Mouse (Mus musculus) hindbrain, embryonic 15.5 days (tissue): ENCODE data around the gene Slc30a9. TPM values are rescaled to one million over a fixed set of nuclear protein-coding genes. Genes with fewer than 3 reads are reported as not detected.

Experiments used
- ATAC-seq: fragments of 200-750 bp; cut with Nextera tagmentation; 2 replicates; pipeline ENCODE4 v1.8.0; 2017; ENCODE audit warnings: low read depth, moderate number of reproducible peaks, moderate TSS enrichment; ENCODE audit not compliant: low FRiP score
- H3K27ac ChIP-seq: fragments of 300-500 bp; sonication (generic); replicated peaks from 2 replicates; pipeline ENCODE4 v1.5.1; 2015; ENCODE audit warnings: mild to moderate bottlenecking, inconsistent platforms
- H3K27me3 ChIP-seq: fragments of 300-500 bp; sonication (generic); 2 replicates; pipeline ENCODE4 v1.6.1; 2015; ENCODE audit warnings: control low read depth, inconsistent platforms
- H3K36me3 ChIP-seq: fragments of 300-500 bp; sonication (generic); 2 replicates; pipeline ENCODE4 v1.6.1; 2015; ENCODE audit warnings: control low read depth, inconsistent platforms
- H3K4me1 ChIP-seq: fragments of 300-500 bp; sonication (generic); replicated peaks from 2 replicates; pipeline ENCODE4 v1.6.1; 2015; ENCODE audit warnings: control low read depth, inconsistent platforms
- H3K4me2 ChIP-seq: fragments of 300-500 bp; sonication (generic); 2 replicates; pipeline ENCODE4 v1.6.1; 2015; ENCODE audit warnings: moderate library complexity, mild to moderate bottlenecking, inconsistent platforms
- H3K4me3 ChIP-seq: fragments of 300-500 bp; sonication (generic); 2 replicates; pipeline ENCODE4 v1.5.1; 2015; ENCODE audit warnings: mild to moderate bottlenecking, inconsistent platforms
- H3K9ac ChIP-seq: fragments of 300-500 bp; sonication (generic); 2 replicates; pipeline ENCODE4 v1.6.1; 2015; ENCODE audit warnings: inconsistent platforms
- H3K9me3 ChIP-seq: fragments of 300-500 bp; sonication (generic); 2 replicates; pipeline ENCODE4 v1.6.1; 2016; ENCODE audit warnings: control low read depth, inconsistent platforms
- WGBS: fragments of 180-500 bp; shearing (Covaris S2); methylation state at CpG from one replicate; pipeline ENCODE4 v1.1.7; 2015; 5-methylcytosine and 5-hydroxymethylcytosine counted together
- polyA plus RNA-seq: library from polyadenylated mRNA; unstranded; fragments of >200 nt; fragmentation: Nextera tagmentation; extraction: Ambion mirVana; gene quantifications from 2 replicates; pipeline ENCODE4 v1.2.1, GENCODE M21; 2015

Slc30a9 gene
- polyA plus RNA-seq, 1 experiment from 2014 or later = 156 TPM

DNA sequence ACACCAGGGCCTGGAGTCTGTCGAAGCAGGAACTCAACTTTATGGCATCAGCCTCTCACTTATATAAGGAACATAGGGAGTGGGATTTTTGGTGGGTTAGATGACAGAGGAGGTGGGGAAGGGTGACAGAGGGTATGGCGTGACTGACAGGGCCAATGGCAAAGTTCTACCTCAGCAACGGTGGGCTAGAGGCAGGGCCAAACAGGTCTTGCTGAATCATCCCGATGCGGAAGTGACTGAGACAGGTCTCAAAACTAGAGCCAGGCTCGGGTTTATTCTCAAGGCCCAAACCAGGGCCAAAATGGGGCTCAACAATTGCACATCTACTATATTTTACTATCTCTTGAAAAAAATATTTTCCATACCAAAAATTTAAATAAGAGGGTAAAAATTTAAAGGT is 34.1 kb downstream of the Slc30a9 start:
- Histone ChIP-seq H3K36me3 (peaks cover 48% of the 10 kb centered on the region), H3K27ac (no peak overlapping the region)

DNA sequence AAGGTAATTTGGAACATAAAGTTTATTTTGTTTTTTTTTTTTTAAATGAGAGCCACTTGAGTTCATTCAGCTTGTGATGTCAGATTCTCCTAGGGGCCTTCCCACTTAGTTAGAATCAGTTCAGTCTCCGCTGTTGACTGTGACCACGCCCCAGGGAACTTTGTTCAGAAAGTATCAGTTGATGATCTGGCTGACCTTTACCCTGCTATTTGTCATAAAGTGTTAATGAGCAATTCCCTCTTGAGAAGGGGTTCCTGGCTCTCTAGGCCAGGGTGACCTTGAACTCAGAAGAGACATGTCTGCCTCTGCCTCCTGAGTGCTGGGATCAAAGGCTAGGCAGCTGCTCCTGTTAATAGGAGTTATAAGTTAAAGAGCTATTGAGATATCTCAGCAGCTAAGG is 40.3 kb downstream of the Slc30a9 start:
- Histone ChIP-seq H3K4me3 (no peak overlapping the region), H3K36me3 (peaks cover 68% of the 10 kb centered on the region), H3K4me1 (no peaks in the 10 kb centered on the region), H3K27me3 (no peaks in the 10 kb centered on the region), H3K9me3 (no peaks in the 10 kb centered on the region), H3K9ac (no peak overlapping the region), H3K4me2 (no peak overlapping the region), H3K27ac (no peak overlapping the region)
- WGBS = 91% methylated on average over 2 of the region's 2 CpGs
- ATAC-seq = no peak

More for the DNA sequence above, 34.1 kb downstream of the Slc30a9 start:
- H3K4me3 ChIP-seq = no peak overlapping the region
- H3K4me2 ChIP-seq = no peak overlapping the region
- H3K9ac ChIP-seq = no peak overlapping the region
- ATAC-seq = no peak
- no peaks in the 10 kb centered on the region for H3K4me1 ChIP-seq
- no peaks in the 10 kb centered on the region for H3K9me3 ChIP-seq
- H3K27me3 ChIP-seq = no peaks in the 10 kb centered on the region
- WGBS = 89% methylated on average over 6 of the region's 6 CpGs

DNA sequence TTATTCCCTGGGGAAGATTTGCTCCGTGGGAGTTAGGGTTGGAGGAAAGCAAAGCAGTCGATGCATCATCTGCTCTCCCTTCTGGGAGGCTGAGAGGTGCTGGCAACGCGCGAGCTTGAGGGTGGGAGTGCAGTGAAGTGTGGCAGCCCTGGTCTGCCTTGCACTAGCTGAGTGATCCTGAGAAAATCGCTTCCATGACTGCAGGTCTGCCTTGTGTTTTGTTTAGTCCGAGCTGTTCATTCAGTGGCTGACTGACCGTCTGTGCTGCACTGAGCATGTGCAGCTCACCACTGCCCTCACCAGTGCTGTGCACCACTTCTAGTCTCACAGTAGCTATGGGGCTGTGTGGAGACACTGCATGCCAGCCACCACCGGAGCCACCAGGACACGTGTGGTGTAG is 42.2 kb downstream of the Slc30a9 start:
- Histone ChIP-seq H3K9ac (no peak overlapping the region), H3K9me3 (no peaks in the 10 kb centered on the region), H3K4me2 (no peak overlapping the region), H3K4me1 (no peaks in the 10 kb centered on the region), H3K27me3 (no peaks in the 10 kb centered on the region), H3K27ac (no peak overlapping the region), H3K4me3 (no peak overlapping the region), H3K36me3 (peaks cover 54% of the 10 kb centered on the region)
- ATAC-seq = peak; percentile 56; the same call in 1 of the 2 replicates
- 71% methylated on average over 10 of the region's 10 CpGs for WGBS

DNA sequence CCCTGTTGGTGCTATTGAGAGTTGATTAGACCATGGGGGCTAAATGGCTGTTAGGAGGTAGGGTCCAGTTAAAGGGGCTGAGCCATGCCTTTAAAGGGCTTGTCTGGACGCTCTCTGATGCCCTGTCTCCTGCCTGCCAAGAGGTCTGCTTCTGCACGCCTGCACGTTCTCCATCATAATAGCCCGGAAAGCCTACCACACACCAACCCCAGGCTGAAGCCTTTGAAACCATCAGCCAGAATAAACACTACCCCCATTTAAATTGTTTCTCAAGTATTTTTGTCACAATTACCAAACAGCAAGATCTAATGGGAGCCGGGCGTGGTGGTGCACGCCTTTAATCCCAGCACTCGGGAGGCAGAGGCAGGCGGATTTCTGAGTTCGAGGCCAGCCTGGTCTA is 55.6 kb downstream of the Slc30a9 start:
- no peaks in the 10 kb centered on the region for H3K36me3 ChIP-seq
- H3K4me2 ChIP-seq = no peak overlapping the region
- no peak overlapping the region for H3K4me3 ChIP-seq
- H3K27ac ChIP-seq = no peak overlapping the region
- H3K27me3 ChIP-seq = no peaks in the 10 kb centered on the region
- 94% methylated on average over 10 of the region's 10 CpGs for WGBS
- H3K4me1 ChIP-seq = no peaks in the 10 kb centered on the region
- H3K9ac ChIP-seq = no peak overlapping the region
- no peak for ATAC-seq
- H3K9me3 ChIP-seq = no peaks in the 10 kb centered on the region

DNA sequence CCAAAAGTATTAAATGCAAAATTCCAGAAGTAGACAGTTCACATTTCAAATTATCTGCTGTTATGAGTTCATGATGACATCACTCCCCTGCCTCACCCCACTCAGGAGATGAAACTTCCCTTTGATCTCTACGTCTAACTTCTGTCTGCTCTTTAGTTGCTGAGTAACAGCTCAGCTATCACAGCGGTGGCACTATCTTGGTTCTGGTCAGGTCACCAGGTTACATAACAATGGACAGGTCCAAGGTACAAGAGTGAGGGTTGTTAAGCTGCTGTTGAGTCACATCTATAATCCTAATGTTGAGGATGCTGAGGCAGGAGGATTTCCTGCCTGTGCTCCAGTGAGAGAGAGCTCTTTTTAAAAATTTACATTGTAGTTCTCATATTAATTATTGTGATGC is 56.2 kb downstream of the Slc30a9 start:
- H3K9ac ChIP-seq = no peak overlapping the region
- H3K9me3 ChIP-seq = no peaks in the 10 kb centered on the region
- no peak overlapping the region for H3K27ac ChIP-seq
- ATAC-seq = no peak
- H3K4me1 ChIP-seq = no peaks in the 10 kb centered on the region
- WGBS = 84% methylated on average over 2 of the region's 2 CpGs
- no peaks in the 10 kb centered on the region for H3K36me3 ChIP-seq
- no peak overlapping the region for H3K4me2 ChIP-seq
- H3K27me3 ChIP-seq = no peaks in the 10 kb centered on the region
- no peak overlapping the region for H3K4me3 ChIP-seq

DNA sequence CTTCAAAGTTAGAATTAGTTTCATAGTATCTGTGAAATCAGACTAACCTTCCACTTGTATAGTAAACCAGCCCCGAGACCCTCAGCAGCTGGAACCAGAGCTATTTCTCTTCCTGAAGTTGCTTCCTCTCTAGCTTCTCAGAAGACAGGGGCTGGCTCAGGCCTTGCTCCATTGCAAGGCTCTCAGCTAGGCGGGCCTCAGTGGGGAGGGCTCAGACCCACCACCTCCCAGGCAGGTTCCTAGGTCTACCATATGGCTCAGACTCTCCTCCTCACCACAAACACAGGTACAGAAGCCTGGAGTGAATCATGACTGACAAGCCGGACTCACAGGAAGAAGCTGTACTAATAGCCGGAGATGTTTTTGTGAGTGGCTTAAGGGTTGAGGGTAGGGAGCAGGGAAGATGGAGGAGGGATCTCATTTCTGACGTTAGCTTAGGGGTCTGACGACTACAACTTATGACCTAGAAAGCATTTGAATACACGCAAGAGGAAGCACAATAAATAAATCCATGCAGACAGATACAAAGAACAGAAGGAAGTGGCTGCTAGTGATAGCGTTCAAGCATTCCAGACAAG is 70.4 kb downstream of the Slc30a9 start:
- no peak for ATAC-seq
- Histone ChIP-seq H3K27ac (no peak overlapping the region), H3K9ac (no peak overlapping the region), H3K4me3 (no peak overlapping the region), H3K27me3 (no peaks in the 10 kb centered on the region), H3K4me2 (no peak overlapping the region), H3K9me3 (no peaks in the 10 kb centered on the region), H3K4me1 (no peaks in the 10 kb centered on the region), H3K36me3 (no peaks in the 10 kb centered on the region)
- 83% methylated on average over 8 of the region's 8 CpGs for WGBS

DNA sequence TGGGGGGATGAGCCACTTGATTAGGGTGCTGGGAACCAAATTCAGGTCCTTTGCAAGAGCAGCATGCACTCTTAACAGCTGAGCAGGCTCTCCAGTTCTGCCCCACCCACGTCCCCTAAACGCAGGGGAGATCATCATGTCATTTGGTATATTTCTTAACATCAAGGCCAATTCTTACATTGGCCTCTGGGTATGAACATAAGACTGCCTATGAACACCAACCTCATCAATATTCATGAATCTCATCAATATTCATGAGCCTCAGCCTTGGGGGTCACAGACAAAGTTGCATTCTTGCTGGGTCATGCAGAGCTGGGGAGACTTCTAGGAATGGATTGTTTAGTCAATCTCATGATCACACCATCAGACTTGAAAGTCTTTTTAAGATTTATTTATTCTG is 74.9 kb downstream of the Slc30a9 start:
- H3K27me3 ChIP-seq = no peaks in the 10 kb centered on the region
- WGBS = 53% methylated on average over 2 of the region's 2 CpGs
- H3K36me3 ChIP-seq = no peaks in the 10 kb centered on the region; the same call in 1 of the 2 replicates
- no peak overlapping the region for H3K9ac ChIP-seq
- no peak overlapping the region for H3K4me3 ChIP-seq
- no peak overlapping the region for H3K4me2 ChIP-seq
- H3K4me1 ChIP-seq = no peaks in the 10 kb centered on the region
- no peak overlapping the region for H3K27ac ChIP-seq
- no peaks in the 10 kb centered on the region for H3K9me3 ChIP-seq
- no peak for ATAC-seq

DNA sequence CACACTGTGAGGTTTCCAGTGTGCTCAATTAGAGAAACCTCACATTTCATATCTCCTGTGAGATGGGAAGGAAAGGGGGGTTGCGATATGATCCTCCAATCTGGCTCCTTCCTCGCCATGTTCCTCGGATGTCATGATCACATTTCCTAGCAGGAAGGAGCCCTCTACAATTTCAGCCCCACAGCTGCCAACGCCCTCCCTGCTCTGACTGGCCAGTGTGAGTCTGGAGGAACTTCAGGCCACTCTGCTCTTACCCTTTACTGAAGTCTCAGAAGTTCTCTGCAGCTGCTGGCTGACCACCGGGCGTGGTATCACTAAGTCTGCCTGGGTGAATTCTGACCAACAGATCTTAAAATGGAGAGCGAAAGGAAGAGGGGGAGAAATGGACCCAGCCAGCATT is 75.8 kb downstream of the Slc30a9 start:
- WGBS = 95% methylated on average over 7 of the region's 7 CpGs
- no peak overlapping the region for H3K4me3 ChIP-seq
- H3K9ac ChIP-seq = no peak overlapping the region
- H3K27ac ChIP-seq = no peak overlapping the region
- no peaks in the 10 kb centered on the region for H3K4me1 ChIP-seq
- no peaks in the 10 kb centered on the region for H3K27me3 ChIP-seq
- H3K9me3 ChIP-seq = no peaks in the 10 kb centered on the region
- H3K36me3 ChIP-seq = no peaks in the 10 kb centered on the region; the same call in 1 of the 2 replicates
- no peak for ATAC-seq
- no peak overlapping the region for H3K4me2 ChIP-seq

DNA sequence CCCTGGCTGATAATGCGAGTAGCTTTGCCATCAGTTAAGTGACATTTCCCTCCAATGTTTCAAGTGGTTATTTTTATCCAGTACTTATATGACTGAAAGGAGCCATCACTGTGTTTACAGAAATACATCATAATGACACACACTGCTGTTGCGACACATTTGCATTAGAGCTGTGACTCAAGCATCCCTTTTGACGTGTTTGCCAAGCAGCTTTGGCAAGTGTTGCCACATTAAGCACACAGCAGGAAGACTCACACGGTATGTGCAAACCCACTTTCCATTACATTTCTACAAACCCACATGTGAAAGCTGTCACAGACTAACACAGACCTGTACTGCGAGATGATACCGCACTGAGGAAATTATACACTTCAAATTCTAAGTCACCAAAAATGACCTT is 87.2 kb downstream of the Slc30a9 start:
- Histone ChIP-seq H3K27ac (no peak overlapping the region), H3K36me3 (peaks cover 10% of the 10 kb centered on the region; the same call in 1 of the 2 replicates), H3K9me3 (no peaks in the 10 kb centered on the region), H3K4me1 (no peaks in the 10 kb centered on the region), H3K27me3 (no peaks in the 10 kb centered on the region), H3K4me2 (no peak overlapping the region), H3K4me3 (no peak overlapping the region), H3K9ac (no peak overlapping the region)
- 80% methylated on average over 6 of the region's 6 CpGs for WGBS
- no peak for ATAC-seq

DNA sequence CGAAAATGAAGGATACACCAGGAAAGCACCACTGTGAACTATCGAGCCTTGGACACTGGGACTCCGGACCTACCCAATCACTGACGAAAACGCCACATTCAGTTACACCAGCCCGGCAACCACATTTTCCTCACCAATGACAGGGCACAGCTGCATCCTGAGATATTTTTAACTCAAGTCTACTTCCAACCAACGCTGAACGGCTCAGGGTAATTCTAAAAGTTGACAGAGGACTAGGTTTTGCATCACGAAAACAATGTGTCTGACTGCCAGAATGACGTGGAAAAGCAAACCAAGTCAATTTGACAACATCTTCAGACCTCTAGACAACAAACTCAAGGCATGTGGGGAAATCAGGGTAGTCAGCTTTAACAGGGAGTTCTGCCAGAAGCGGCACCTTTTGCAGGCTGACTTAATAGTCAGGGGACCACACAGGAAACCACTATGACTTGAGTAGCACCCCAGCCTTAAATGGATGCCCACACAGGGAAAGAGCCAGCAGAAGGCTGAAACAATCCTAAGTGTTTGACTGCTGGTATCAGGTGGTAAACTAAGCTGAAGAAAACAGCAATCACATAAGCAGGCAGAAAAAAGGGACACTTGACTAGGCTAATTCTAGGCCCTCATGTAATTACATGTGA is 88.6 kb downstream of the Slc30a9 start:
- Histone ChIP-seq H3K9me3 (no peaks in the 10 kb centered on the region), H3K9ac (no peak overlapping the region), H3K4me3 (no peak overlapping the region), H3K27me3 (no peaks in the 10 kb centered on the region), H3K4me1 (no peaks in the 10 kb centered on the region), H3K4me2 (no peak overlapping the region), H3K27ac (no peak overlapping the region), H3K36me3 (peaks cover 10% of the 10 kb centered on the region; the same call in 1 of the 2 replicates)
- 90% methylated on average over 11 of the region's 11 CpGs for WGBS
- ATAC-seq = no peak

DNA sequence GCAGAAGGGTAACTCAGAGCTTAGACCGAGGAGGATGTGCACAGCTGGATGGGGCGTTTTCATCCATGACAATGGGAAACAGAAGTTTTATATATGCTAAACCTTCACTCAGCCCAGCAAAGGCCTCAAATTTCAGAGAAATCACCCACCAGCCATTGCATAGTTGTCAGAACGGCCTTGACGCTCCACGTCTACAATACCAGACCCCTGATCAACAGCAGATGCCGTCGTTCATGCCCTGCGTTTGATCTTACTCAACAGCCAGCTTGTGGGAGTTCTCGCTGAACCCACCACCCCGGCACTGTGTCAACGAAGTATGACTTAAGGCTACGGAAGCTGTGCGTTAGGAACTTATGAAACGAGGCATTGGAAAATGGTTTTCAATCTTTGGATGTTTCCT is 90.4 kb downstream of the Slc30a9 start:
- 93% methylated on average over 14 of the region's 14 CpGs for WGBS
- no peak overlapping the region for H3K27ac ChIP-seq

DNA sequence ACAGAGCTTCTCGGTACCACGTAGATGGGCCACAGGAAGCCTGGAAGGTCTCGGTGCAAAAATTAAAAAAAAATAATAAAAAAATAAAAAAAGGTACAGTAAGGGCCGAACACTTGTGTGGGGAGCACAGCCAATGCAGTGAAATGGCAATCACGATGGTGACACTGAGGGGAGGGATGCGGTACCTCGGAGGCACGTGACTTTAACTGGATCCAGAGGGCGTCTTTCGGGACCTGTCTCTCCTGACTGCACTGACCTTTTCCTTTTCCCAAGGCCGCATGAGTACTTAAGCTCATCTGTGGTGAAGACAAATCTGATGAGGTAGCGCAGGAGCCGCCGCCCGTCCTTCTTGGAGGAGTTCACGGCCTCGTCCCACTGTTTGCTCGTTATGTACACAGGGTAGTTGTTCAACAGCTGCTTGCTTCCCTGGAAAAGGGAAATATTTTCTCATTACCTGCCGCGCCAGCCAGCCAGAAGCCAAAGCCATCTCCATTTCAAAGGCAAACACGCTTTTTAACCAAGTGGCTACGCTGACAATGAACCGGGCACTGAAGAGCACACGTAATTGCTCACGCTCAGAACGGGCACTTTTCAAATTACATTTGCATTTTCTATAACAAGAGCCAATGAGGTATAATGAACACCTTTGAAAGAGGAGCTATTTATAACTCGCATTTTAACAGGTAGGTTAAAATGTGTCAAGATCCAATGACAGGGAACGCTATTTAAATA is 93.3 kb downstream of the Slc30a9 start:
- Histone ChIP-seq H3K4me1 (no peaks in the 10 kb centered on the region), H3K9me3 (no peaks in the 10 kb centered on the region), H3K36me3 (peaks cover 22% of the 10 kb centered on the region), H3K4me3 (no peak overlapping the region), H3K9ac (no peak overlapping the region), H3K4me2 (no peak overlapping the region), H3K27me3 (no peaks in the 10 kb centered on the region), H3K27ac (no peak overlapping the region)
- WGBS = 78% methylated on average over 28 of the region's 28 CpGs
- ATAC-seq = no peak

More for the DNA sequence above, 90.4 kb downstream of the Slc30a9 start:
- Histone ChIP-seq H3K9ac (no peak overlapping the region), H3K36me3 (peaks cover 10% of the 10 kb centered on the region; the same call in 1 of the 2 replicates), H3K4me1 (no peaks in the 10 kb centered on the region), H3K4me2 (no peak overlapping the region), H3K4me3 (no peak overlapping the region), H3K9me3 (no peaks in the 10 kb centered on the region), H3K27me3 (no peaks in the 10 kb centered on the region)
- no peak for ATAC-seq
